Mouse (Mus musculus) megakaryocyte, adult 5-6 weeks (primary cell): ENCODE measurements around the gene 2010315B03Rik. TPM values are rescaled to one million over a fixed set of nuclear protein-coding genes. Genes with fewer than 3 reads are reported as not detected.
A peak's percentile ranks its signal among the peaks of the same experiment; 100 is the strongest.

Source experiments
- ATAC-seq: 2 replicates; pipeline ENCODE4 v1.8.0; 2016; ENCODE audit warnings: mild to moderate bottlenecking, inconsistent platforms; ENCODE audit not compliant: poor library complexity, severe bottlenecking
- total RNA-seq, 2 experiments: library from RNA; stranded (forward) in 1 of 2; stranded (reverse) in 1 of 2; fragments of 153-499, 151-499 nt in 1 of 2; fragments of 221-1000, 200-1000 nt in 1 of 2; gene quantifications; 2 replicates each; pipeline versions ENCODE4 v1.2.3 to v1.2.4; 2015 to 2017

The 2010315B03Rik gene
- total RNA-seq (2015): 12.0 and 14.1 TPM in 2 replicates
- 21.0 and 22.2 TPM in 2 replicates for total RNA-seq (2017)

DNA sequence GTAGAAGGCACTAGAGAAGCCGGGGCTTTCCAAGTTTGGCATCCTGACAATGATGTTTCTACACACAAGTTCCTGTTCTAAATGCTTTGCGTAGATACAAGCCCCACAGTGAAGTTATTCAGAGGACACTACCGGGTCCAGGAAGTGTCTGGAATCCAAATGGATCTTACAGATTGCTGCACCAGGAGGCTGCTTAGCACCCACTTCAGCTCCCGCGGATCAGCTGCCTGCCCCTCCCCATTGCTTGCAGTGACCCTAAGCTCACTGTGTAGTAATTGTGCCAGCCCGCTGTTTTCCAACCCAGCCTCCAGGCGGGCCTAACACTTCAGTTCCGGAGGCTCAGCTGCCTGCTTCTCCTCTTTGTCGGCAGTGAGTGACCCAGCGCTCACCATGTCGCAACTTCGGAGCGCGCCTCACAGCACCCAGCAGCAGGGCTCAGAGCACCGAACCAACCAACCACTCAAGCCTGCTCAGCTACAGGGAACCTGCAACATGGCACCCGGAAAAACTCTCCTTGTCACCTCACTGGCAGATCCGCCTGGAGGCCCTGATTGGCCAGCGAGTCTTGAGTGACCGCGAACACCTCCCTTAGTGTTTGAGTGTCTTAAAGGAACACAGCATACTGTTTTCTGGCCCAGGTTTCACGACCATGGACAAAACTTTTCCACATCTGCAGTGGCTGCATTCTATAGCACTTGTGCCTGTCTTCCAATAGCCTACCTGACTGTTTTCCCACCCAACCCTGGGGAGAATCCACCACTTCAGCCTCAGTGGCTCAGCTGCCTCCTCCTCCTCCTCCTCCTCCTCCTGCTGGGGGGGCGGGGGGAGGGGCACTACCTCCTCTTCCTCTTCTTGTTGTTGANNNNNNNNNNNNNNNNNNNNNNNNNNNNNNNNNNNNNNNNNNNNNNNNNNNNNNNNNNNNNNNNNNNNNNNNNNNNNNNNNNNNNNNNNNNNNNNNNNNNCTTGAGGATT, at the start of gene 2010315B03Rik:
Gene 2010315B03Rik, minus strand, starts transcription at position 526 of the 972 bp plus-strand sequence.
- ATAC-seq: peak; percentile 97

DNA sequence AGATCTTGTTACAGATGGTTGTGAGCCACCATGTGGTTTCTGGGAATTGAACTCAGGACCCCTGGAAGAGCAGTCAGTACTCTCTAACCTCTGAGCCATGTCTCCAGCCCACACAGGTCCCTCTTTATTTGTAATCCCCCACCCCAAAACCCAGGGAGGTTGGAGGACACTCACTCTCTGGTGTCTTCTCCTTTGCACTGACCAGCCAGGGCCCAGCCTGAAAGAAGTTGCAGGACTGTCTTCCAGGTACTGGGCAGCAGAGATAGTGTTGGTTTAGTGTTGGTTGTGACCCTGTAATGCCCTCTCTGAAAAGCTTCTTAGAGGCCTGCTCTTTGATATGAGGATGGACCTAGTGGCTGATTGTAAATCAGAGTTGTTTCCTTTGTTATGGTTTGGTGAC, 994 bp downstream of the 2010315B03Rik start:
- ATAC-seq: no peak

DNA sequence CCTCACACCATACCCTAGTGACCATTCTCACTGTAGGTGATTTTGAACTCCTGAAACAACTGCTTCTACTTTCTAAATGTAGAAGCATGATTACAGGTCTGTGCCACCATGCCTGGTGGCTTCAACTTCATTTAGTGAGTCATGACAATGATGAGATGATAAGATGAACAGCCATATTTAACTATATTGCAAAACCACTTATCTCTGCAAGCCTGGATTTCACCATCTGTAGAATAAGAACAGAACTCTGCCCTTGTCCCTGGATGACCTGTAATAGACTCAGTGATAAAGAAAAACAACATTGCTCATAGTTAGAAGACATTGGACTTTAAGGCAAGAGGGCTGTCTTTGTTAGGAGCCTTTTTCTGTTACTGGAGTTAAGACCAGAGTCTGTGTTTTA, 24.2 kb downstream of the 2010315B03Rik start:
- ATAC-seq: peak; percentile 75

DNA sequence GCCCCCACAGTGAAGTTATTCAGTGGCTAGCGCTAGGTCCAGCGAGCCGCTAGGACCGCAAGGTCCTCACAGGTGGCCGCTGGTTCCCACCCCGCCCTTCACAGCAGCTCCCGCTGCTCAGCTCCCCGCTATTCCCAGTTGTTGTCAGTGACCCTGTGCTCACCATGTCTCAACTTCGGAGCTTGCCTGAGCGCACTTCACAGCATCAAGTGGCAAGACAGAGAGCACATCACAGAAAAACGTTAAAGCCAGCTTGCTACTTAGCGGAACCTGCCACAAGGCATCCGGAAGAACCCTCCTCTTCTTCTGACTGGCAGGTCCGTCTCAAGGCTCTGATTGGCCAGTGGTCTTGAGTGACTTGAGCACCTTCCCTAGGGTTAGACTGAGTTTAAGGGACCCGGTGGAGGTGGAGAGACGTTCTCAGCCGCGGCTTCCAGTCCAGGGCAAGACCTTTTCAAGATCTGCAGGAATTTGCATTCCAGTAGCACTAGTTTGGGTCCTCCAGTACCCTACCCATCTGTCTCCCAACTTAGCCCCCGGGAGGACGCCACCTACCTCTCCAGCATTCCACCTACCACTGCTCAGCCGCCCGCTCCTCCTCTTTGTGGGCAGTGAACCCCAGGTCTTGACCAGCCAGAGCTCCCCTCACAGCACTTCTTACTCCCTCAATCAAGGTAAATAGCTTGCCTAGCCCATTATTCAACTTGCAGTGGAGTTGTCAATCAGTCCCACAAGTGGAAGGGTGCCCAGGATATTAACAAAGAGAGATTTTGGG, 30.4 kb downstream of the 2010315B03Rik start:
- ATAC-seq: peak; percentile 95

DNA sequence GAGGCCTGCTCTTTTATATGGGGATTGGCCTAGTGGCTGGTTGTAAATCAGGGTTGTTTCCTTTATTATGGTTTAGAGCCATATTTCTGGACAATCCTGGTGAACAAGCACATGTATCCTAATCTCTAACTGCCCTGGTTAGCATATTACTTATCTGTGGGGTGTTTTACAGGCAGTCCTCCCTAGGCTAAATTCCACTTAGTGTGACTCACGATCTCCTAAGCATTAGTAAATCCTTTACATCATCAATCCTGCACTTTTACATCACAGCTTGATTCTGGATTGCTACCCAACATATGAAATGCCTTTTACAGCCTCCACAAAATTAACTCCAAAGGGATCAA, 31.1 kb downstream of the 2010315B03Rik start:
- no peak; the same call in 1 of the 2 replicates for ATAC-seq

DNA sequence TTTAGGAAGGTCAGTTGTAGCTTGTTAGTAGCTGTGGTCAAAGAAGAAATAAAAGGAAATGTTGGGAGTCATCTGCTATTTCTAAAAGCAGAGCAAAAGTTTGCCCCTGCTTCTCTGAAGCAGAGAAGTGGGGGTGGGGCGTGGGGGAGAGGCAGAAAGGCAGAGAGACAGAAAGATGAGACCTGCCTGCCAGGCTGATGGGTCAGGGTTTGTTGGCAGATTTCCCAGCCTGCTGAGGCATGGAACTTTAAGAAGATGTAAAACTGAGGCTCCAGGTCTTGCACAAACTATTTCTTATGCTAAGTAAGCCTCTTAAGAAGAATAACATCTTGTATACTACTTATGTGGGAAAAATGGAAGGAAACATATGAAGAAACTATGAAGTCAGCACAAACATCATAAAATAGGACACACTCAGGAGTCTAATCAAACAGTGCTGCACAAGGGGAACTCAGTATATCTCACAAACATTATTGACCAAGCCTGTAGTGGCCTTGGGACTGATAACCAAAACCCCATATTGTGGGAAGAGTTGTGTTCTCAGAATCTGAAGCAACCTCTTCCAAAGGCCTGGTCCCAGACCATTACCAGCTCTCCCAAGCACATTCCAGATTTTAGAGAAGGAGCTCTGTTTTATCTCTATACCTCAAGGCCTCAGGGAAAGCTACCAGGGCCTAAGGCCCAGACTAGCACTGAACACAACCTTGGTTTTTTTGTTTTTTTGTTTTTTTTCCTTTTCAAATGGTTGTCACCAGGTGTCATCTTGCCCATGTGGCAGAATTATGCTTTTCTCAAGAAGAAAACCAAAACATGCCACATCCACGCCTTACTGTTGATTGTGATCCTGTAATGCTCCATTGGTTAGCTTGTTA, 31.7 kb downstream of the 2010315B03Rik start:
- ATAC-seq: no peak

DNA sequence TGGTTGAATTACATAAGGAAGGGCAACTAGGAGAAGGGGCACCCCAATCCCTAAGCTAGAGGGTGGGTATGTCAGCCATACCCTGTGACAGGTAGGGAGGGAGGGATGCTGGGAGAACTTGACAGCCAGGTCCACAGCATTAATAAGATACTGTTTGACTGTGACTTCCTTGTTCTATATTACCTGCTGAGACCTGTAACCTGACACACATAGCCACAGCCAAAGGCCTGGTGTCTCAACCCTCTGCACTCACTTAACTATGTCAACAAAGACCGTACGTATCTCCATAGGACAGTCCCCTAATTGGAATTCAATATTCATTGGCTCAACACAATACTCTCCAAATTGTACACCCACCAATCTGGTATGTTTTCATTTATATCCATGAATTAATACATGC, 33.2 kb downstream of the 2010315B03Rik start:
- no peak for ATAC-seq

DNA sequence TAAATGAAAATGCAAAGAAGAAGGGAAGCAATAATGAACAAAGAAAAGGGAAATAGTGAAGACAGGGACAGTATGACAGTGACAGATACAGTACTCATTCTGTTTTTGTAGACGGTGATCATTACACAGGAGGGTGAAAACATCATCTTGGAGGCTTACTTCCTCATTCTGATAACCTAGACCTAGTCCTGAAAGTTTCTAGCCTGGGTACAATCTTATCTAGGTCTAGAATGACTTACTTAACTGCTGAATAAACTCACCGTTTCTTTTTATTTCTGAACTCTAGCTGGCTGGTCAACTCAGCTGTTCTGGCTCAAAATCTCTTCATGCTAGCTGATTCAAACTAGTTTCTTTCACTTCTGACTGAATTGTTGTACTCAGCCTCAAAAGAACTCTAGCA, 37.4 kb downstream of the 2010315B03Rik start:
- ATAC-seq: peak; percentile 64

DNA sequence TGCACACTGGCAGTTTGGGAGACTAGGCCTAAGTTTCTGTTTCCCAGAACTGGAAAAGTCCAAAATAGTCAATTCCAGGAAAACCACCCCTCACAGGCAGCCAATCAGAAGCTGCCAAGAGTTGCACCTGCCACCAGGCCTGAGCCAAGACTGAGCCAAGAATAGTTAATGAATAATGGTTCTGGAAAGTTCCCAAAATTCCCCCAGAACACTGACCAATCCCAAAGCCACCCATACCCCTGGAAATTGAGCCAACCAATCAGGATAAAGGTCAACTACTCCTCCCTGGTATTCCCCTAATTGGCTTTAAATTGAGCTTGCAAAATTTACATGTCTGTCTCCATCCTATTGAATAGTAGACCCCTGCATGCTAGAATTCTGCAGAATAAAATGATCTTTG, 39.3 kb downstream of the 2010315B03Rik start:
- ATAC-seq: no peak

DNA sequence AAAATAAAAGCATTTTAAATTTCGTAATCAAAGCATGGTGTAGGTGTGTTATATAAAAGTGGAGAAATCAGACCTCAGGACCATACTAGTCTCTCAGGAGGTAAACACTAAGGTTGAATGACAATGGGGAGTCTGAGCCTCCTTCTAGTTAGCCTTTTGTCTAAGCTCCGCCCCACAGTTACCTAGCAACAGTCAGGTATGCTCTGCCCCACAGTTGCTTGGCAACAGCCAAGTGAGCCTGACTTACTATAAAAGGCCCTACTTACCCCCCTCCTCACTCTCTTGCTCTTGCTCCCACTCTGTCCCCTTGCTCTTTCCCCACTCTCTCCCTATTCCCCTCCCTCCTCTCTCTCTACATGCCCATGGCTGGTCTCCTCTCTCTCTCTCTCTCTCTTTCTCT, 44.6 kb downstream of the 2010315B03Rik start:
- ATAC-seq: no peak

DNA sequence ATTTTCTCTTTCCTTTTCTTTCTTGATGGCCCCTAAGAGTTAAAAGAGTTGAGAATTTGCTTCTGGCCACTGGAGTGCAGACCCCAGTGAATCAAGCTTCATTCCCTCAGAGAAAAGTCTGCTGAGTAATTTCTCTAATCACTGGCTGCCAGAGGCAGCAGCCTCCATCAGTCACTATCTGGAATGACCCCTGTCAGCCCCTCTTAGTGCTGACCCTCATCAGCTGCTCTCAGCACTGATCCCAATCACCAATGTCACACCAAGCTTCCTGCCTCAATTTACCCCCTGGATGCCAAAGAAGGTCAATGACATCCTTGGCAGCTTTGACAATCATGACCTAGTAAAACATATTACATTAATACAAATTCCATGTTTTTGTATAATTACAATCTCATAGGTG, 45.0 kb downstream of the 2010315B03Rik start:
- no peak for ATAC-seq

DNA sequence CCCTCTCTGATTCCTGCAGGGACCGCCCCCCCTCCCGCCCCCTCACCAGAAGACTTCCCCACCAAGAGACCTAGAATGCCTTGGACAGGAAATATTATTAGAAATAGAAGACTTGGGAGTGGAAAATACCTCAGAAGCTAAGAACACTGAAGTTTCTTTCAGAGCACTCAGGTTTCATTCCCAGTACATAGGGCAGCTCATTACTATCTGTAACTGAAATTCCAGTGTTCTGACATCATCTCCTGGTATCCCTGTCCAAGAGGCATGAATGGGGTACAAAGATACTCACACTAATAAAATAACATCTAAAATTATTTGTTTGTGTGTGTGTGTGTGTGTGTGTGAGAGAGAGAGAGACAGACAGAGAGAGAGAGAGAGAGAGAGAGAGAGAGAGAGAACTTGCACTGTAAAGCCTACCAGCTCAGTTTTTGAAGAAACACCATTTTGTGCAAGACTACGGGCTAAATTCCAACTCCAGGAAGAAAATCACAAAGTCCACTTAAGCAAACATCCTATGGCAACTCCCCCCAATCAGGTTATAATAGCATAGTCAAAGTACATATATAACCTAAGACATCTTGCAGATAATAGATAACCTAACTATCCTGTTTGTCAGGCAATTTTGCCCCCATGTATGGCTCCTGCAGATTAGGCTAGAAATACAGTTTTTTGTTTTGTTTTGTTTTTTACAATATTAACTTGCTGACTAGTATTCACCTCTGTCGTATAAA, 49.3 kb downstream of the 2010315B03Rik start:
- ATAC-seq: no peak

DNA sequence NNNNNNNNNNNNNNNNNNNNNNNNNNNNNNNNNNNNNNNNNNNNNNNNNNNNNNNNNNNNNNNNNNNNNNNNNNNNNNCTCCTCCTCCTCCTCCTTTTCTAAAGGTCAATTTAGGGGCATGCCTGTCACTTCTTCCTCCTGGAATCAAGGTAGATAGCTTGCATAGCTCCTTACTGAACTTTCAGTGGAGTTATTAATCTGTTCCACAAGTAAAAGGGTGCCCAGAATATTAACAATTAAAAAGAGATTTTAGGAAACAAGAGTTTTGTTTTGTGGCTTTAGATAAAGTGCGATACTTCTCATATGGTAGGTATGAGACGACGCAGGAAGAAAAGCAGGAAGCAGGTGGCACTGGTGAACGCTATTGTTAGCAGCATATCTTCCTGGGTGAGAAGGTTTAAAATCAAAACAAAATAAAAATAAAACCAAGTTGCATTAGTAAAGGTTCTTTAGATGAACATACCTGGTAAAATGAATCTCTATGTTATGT, 54.4 kb downstream of the 2010315B03Rik start:
- ATAC-seq: no peak

DNA sequence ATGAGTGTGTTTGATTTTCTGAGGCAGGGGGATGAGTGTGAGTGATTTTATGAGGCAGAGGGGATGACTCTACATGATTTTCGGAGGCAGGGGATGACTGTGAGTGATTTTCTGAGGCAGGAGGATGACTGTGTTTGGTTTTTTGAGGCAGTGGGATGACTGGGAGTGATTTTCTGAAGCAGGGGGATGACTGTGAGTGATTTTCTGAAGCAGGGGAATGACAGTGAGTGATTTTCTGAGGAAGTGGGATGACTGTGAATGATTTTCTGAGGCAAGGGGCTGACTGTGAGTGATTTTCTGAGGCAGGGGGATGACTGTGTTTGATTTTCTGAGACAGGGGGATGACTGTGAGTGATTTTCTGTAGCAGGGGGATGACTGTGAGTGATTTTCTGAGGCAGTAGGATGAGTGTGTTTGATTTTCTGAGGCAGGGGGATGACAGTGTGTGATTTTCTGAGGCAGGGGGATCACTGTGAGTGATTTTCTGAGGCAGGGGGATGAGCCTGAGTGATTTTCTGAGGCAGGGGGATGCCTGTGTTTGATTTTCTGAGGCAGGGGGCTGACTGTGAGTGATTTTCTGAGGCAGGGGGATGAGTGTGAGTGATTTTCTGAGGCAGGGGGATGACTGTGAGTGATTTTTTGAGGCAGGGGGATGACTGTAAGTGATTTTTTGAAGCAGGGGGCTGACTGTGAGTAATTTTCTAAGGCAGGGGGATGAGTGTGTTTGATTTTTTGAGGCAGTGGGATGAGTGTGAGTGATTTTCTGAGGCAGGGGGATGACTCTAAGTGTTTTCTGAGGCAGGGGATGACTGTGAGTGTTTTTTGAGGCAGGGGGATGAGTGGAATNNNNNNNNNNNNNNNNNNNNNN, 55.1 kb downstream of the 2010315B03Rik start:
- ATAC-seq: peak; percentile 67

DNA sequence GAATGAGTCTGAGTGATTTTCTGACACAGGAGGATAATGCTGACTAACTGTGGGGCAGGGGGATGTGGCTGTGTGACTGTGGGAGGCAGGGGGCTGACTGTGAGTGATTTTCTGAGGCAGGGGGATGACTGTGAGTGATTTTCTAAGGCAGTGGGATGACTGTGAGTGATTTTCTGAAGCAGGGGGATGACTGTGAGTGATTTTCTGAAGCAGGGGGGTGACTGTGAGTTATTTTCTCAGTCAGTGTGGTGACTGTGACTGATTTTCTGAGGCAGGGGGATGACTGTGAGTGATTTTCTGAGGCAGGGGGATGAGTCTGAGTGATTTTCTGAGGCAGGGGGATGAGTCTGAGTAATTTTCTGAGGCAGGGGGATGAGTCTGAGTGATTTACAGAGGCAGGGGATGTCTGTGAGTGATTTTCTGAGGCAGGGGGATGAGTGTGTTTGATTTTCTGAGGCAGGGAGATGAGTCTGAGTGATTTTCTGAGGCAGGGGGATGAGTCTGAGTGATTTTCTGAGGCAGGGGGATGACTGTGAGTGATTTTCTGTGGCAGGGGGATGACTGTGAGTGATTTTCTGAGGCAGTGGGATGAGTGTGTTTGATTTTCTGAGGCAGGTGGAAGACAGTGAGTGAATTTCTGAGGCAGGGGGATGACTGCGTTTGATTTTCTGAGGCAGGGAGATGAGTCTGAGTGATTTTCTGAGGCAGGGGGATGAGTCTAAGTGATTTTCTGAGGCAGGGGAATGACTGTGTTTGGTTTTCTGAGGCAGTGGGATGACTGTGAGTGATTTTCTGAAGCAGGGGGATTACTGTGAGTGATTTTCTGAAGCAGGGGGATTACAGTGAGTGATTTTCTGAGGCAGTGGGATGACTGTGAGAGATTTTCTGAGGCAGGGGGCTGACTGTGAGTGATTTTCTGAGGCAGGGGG, 56.0 kb downstream of the 2010315B03Rik start:
- peak; percentile 59 for ATAC-seq

DNA sequence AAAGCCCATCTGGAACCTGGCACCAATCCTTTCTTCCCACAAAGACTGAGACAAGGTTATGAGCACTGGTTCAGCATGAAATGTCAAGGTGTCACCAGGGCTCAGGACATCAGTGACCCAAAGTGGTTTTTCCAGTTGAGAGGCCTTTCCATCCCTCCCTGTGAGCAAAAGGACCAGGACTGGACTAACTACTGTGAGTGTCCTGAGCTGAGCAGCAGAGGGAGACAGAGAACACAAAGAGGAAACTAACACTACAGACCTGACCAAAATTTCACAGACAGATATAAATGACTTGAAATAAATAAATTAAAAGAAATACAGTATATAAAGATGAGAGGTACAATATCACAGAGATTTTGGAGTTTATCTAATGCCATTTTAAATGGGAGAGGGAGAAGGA, 61.1 kb downstream of the 2010315B03Rik start:
- ATAC-seq: peak; percentile 68
